Mouse (Mus musculus) ES-E14 (cell line): ENCODE results near the gene Ahdc1. TPM values are rescaled to one million over a fixed set of nuclear protein-coding genes. Genes with fewer than 3 reads are reported as not detected.

Source experiments
- DNase-seq: peaks from one replicate; pipeline ENCODE4 v3.0.0-alpha.2; 2013; ENCODE audit warnings: low read depth, low spot score
- H3K27ac ChIP-seq: 2 replicates; pipeline ENCODE4 v1.5.1; 2012; ENCODE audit warnings: low read depth, mild to moderate bottlenecking, low read length, moderate library complexity, mixed read lengths; ENCODE audit not compliant: poor library complexity, insufficient read depth, severe bottlenecking
- H3K36me3 ChIP-seq: 2 replicates; pipeline ENCODE4 v1.6.1; 2012; ENCODE audit warnings: mild to moderate bottlenecking, low read length, moderate library complexity, mixed read lengths; ENCODE audit not compliant: control insufficient read depth, poor library complexity, insufficient read depth, severe bottlenecking
- H3K4me1 ChIP-seq, 2 experiments: fragments of 150-350 bp in 1 of 2; sonication (generic) in 1 of 2; 2 replicates each; pipeline ENCODE4 v1.6.1; 2012; ENCODE audit warnings: low read length in 2 of 2, mild to moderate bottlenecking in 1 of 2, mixed read lengths in 1 of 2; ENCODE audit not compliant: control insufficient read depth in 2 of 2, insufficient read depth in 2 of 2, poor library complexity in 1 of 2
- H3K4me3 ChIP-seq, 2 experiments: fragments of 150-350 bp in 1 of 2; sonication (generic) in 1 of 2; 2 replicates each; pipeline ENCODE4 v1.5.1; 2012; ENCODE audit warnings: low read length in 2 of 2, low read depth in 1 of 2, mild to moderate bottlenecking in 1 of 2, mixed read lengths in 1 of 2; ENCODE audit not compliant: insufficient read depth in 1 of 2, poor library complexity in 1 of 2, severe bottlenecking in 1 of 2
- H3K9ac ChIP-seq: 2 replicates; pipeline ENCODE4 v1.6.1; 2012; ENCODE audit warnings: low read depth, mild to moderate bottlenecking, low read length, mixed read lengths; ENCODE audit not compliant: poor library complexity, insufficient read depth, severe bottlenecking
- H3K9me3 ChIP-seq: fragments of 150-350 bp; sonication (generic); 2 replicates; pipeline ENCODE4 v1.6.1; 2012; ENCODE audit warnings: low read depth, mild to moderate bottlenecking, low read length; ENCODE audit not compliant: control insufficient read depth, insufficient read depth
- CHD2 ChIP-seq: IDR thresholded peaks from 2 replicates; pipeline ENCODE4 v1.6.1; 2014; ENCODE audit warnings: mild to moderate bottlenecking, low read depth, low read length, inconsistent platforms
- HCFC1 ChIP-seq: IDR thresholded peaks from 2 replicates; pipeline ENCODE4 v1.6.1; 2012; ENCODE audit warnings: low read length, inconsistent platforms, borderline replicate concordance; ENCODE audit not compliant: insufficient read depth
- MAFK ChIP-seq: IDR thresholded peaks from 2 replicates; pipeline ENCODE4 v1.6.1; 2014; ENCODE audit warnings: mild to moderate bottlenecking, low read depth, low read length, inconsistent platforms; ENCODE audit not compliant: insufficient read depth
- ZC3H11A ChIP-seq: IDR thresholded peaks from 2 replicates; pipeline ENCODE4 v1.6.1; 2012; ENCODE audit warnings: low read depth, mild to moderate bottlenecking, inconsistent platforms, low read length, borderline replicate concordance
- ZNF384 ChIP-seq: IDR thresholded peaks from 2 replicates; pipeline ENCODE4 v1.6.1; 2012; ENCODE audit warnings: low read depth, low read length, inconsistent platforms
- in situ Hi-C, 2 experiments: fragments of 600-800 bp; cut with MboI; formaldehyde crosslinking; loops; one replicate each; pipeline ENCODE4 v1.15.1; 2025; ENCODE audit warnings: low sequenced_read_pairs in 2 of 2, inconsistent platforms in 1 of 2; ENCODE audit not compliant: unreplicated experiment in 2 of 2
- total RNA-seq: library from RNA; depleted of rRNA; stranded (reverse); fragments of 300-350 nt; gene quantifications from 2 replicates; pipeline ENCODE4 v1.2.3, GENCODE M21; 2012; rRNA removed

Gene Ahdc1
- total RNA-seq, result 61.8 and 88.9 TPM in 2 replicates

DNA sequence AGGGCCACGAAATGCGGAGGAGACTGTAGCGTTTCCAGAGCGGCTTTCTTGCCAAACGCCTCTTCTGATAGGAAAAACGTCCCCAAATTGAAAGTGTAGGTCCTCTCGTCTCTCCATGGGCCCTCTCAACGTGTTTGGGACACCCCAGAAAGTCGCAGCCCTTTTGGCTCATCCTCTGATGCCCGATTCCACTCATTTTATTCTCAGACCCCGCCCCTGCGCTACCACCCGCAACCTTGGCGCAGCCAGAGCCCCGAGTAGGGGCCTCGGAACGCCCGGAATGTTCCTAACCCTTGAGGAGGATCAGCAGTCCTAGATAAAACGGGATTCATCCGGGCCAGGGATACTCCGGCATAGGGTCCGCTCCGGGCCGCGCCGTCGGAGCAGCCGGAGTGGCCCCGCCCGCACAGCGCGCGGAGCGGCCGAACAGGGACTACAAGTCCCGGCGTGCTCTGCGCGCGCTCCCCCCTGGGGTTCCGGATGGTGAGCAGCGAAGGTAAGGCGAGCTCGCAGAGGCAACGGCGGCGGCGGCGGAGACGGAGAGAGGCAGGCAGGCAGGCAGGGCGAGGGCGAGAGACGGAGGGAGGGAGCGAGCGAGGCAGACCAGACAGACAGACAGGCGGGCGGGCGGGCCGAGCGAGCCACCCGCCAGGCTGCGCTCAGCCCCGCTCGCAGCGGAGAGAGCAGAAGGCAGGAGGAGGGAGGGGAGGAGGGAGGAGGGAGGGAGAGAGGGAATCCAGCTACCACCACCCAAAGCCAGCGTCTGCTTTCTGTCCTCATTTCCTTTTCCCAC, at the start of gene Ahdc1:
Gene Ahdc1 (plus strand): TSS at position 233 of the 793 bp plus-strand sequence.
- Histone ChIP-seq H3K9me3 (no peaks in the 10 kb centered on the region), H3K4me3 (peak within 1 kb of the TSS; percentile 77 to 84), H3K4me1 (peaks cover 2 to 37% of the 10 kb centered on the region in 2 experiments; a peak in 2 of 4 replicates), H3K36me3 (no peaks in the 10 kb centered on the region), H3K27ac (peak within 1 kb of the TSS; percentile 22; the same call in 1 of the 2 replicates), H3K9ac (peak within 1 kb of the TSS; percentile 85)
- DNase-seq, result peak; percentile 88
- no peak for TF ChIP-seq ZNF384
- peak; percentile 92 for TF ChIP-seq HCFC1
- in situ Hi-C loops, result loop anchor here in 1 of 2 experiments (25.0 kb wide), 1 partner anchor 276 kb away; the partner anchor contains the start of gene Tmem222

DNA sequence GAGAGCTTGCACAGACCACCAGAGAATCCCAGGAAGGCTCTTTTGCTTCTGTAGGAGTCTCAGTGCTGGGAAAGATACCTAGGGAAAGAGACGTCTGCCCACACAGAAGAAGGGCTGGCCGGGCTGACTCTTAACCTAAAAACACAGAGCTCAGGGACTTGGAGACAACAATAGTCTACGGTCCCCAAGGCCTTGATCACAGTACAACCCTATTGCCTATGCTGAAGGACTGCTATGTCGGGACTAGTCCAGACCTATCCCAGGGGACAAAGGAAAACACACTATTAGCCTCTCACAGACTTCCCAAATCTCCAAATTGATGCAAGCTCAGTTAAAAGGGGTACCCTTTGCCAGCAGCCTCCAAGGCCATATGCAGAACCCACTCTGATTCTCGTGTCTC, 49.2 kb upstream of the Ahdc1 start:
- DNase-seq, result no peak
- H3K4me1 ChIP-seq, result peaks cover 17 to 40% of the 10 kb centered on the region in 2 experiments
- TF ChIP-seq ZNF384 (no peak), ZC3H11A (no peak), MAFK (no peak), CHD2 (no peak), HCFC1 (no peak)
- no peaks in the 10 kb centered on the region for H3K9me3 ChIP-seq
- in situ Hi-C loops, result no loop called here
- H3K27ac ChIP-seq, result peak overlapping the region; percentile 33; the same call in 1 of the 2 replicates
- no peak overlapping the region for H3K4me3 ChIP-seq
- no peak overlapping the region for H3K9ac ChIP-seq
- H3K36me3 ChIP-seq, result no peaks in the 10 kb centered on the region

DNA sequence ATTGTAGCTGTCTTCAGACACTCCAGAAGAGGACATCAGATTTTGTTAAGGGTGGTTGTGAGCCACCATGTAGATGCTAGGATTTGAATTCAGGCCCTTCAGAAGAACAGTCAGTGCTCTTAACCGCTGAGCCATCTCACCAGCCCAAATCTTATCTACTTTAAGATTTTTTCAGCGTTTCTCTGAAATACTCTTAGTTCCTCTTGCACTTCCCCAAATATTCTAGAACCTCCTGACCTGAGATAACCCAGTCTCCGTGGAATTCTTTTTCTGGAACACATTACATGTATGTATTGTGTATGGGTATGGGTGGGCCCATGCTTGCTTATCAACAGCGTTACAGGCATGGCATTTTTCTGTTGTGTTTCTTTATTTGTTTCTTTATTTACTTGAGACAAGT, 48.4 kb upstream of the Ahdc1 start:
- peaks cover 17 to 42% of the 10 kb centered on the region in 2 experiments for H3K4me1 ChIP-seq

DNA sequence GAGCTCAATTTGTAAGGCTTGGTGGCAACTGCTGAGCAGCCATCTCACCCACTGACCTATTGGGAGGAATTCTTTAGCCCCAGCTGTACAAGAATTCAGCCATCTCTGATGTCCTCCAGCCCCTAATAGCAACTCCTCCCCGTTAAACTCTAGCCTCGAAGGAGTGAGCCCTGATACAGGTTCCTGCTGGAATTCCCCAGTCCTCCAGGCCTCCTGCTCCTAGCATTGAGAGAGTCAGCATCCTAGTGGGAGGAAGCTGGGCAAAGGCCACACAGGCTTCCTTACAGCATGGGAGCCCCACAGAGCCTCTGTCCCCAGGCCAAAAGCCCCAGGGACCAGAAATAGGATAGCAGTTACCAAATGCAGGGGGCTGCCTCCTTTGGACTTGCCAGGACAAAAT, 47.6 kb upstream of the Ahdc1 start:
- no peak for DNase-seq

More for the DNA sequence above, 48.4 kb upstream of the Ahdc1 start:
- Histone ChIP-seq H3K9me3 (no peaks in the 10 kb centered on the region), H3K27ac (no peak overlapping the region), H3K4me3 (no peak overlapping the region), H3K9ac (no peak overlapping the region), H3K36me3 (no peaks in the 10 kb centered on the region)
- no peak for TF ChIP-seq ZC3H11A
- no peak for TF ChIP-seq CHD2
- TF ChIP-seq MAFK, result no peak
- TF ChIP-seq HCFC1, result no peak
- TF ChIP-seq ZNF384, result no peak
- in situ Hi-C loops, result no loop called here
- no peak for DNase-seq

More for the DNA sequence above, 47.6 kb upstream of the Ahdc1 start:
- no peaks in the 10 kb centered on the region for H3K9me3 ChIP-seq
- no peak overlapping the region for H3K9ac ChIP-seq
- H3K36me3 ChIP-seq, result no peaks in the 10 kb centered on the region
- no peak overlapping the region for H3K4me3 ChIP-seq
- no peak for TF ChIP-seq HCFC1
- TF ChIP-seq MAFK, result no peak
- no peak for TF ChIP-seq CHD2
- no peak for TF ChIP-seq ZC3H11A
- TF ChIP-seq ZNF384, result no peak
- in situ Hi-C loops, result no loop called here
- H3K27ac ChIP-seq, result peak overlapping the region; percentile 3; the same call in 1 of the 2 replicates
- peaks cover 15 to 50% of the 10 kb centered on the region in 2 experiments for H3K4me1 ChIP-seq
